Mouse (Mus musculus) liver, postnatal 0 days (tissue): Measurements from ENCODE around the gene D5Ertd579e. TPM values are rescaled to one million over a fixed set of nuclear protein-coding genes. Genes with fewer than 3 reads are reported as not detected.
"Not testable (repeated sequence)": the region's sequence is repeated elsewhere in the genome, so short reads cannot be mapped to it uniquely, and the experiment has no call there.

Experiments
- ATAC-seq: fragments of 200-750 bp; cut with Nextera tagmentation; 2 replicates; pipeline ENCODE4 v1.8.0; 2017; ENCODE audit warnings: mild to moderate bottlenecking, moderate library complexity
- DNase-seq: peaks from one replicate; pipeline ENCODE4 v3.0.0-alpha.2; 2016
- H3K27ac ChIP-seq: fragments of 300-500 bp; sonication (generic); 2 replicates; pipeline ENCODE4 v1.5.1; 2014; ENCODE audit warnings: antibody characterized with exemption, moderate library complexity, mild to moderate bottlenecking, low read depth
- H3K27me3 ChIP-seq: fragments of 300-500 bp; sonication (generic); 2 replicates; pipeline ENCODE4 v1.6.1; 2014; ENCODE audit warnings: low read length, control low read depth, mixed read lengths; ENCODE audit not compliant: insufficient read depth
- H3K36me3 ChIP-seq: fragments of 300-500 bp; sonication (generic); replicated peaks from 2 replicates; pipeline ENCODE4 v1.6.1; 2014; ENCODE audit warnings: mild to moderate bottlenecking, control low read depth, low read length, moderate library complexity, mixed read lengths; ENCODE audit not compliant: insufficient read depth
- H3K4me1 ChIP-seq: fragments of 300-500 bp; sonication (generic); 2 replicates; pipeline ENCODE4 v1.6.1; 2014; ENCODE audit warnings: antibody characterized with exemption, mild to moderate bottlenecking, control low read depth; ENCODE audit not compliant: insufficient read depth
- H3K4me2 ChIP-seq: fragments of 300-500 bp; sonication (generic); 2 replicates; pipeline ENCODE4 v1.6.1; 2014; ENCODE audit warnings: low read depth, mild to moderate bottlenecking, low read length, moderate library complexity, mixed read lengths
- H3K4me3 ChIP-seq: fragments of 300-500 bp; sonication (generic); 2 replicates; pipeline ENCODE4 v1.5.1; 2014; ENCODE audit warnings: low read depth, low read length
- H3K9ac ChIP-seq: fragments of 300-500 bp; sonication (generic); replicated peaks from 2 replicates; pipeline ENCODE4 v1.6.1; 2014; ENCODE audit warnings: mild to moderate bottlenecking, moderate library complexity
- H3K9me3 ChIP-seq: fragments of 300-500 bp; sonication (generic); 2 replicates; pipeline ENCODE4 v1.6.1; 2016; ENCODE audit warnings: mild to moderate bottlenecking, control low read depth, low read length, mixed read lengths
- CTCF ChIP-seq: sonication (generic); IDR thresholded peaks from 2 replicates; pipeline ENCODE4 v1.5.1; 2016; ENCODE audit warnings: antibody characterized with exemption, low read depth
- EP300 ChIP-seq: IDR thresholded peaks from 2 replicates; pipeline ENCODE4 v1.6.1; 2016; ENCODE audit warnings: antibody characterized with exemption, low read depth, mild to moderate bottlenecking
- WGBS: fragments of 180-500 bp; shearing (Covaris S2); extraction: QIAGEN DNeasy Blood & Tissue Kit; methylation state at CpG from one replicate; pipeline ENCODE4 v1.1.7; 2014; ENCODE audit not compliant: insufficient replicate concordance; 5-methylcytosine and 5-hydroxymethylcytosine counted together
- polyA plus RNA-seq: library from polyadenylated mRNA; unstranded; fragments of >200 nt; fragmentation: Nextera tagmentation; extraction: Ambion mirVana; gene quantifications from 2 replicates; pipeline ENCODE4 v1.2.1, GENCODE M21; 2015

D5Ertd579e gene
- polyA plus RNA-seq, 1 experiment from 2014 or later: 18.5 TPM

DNA sequence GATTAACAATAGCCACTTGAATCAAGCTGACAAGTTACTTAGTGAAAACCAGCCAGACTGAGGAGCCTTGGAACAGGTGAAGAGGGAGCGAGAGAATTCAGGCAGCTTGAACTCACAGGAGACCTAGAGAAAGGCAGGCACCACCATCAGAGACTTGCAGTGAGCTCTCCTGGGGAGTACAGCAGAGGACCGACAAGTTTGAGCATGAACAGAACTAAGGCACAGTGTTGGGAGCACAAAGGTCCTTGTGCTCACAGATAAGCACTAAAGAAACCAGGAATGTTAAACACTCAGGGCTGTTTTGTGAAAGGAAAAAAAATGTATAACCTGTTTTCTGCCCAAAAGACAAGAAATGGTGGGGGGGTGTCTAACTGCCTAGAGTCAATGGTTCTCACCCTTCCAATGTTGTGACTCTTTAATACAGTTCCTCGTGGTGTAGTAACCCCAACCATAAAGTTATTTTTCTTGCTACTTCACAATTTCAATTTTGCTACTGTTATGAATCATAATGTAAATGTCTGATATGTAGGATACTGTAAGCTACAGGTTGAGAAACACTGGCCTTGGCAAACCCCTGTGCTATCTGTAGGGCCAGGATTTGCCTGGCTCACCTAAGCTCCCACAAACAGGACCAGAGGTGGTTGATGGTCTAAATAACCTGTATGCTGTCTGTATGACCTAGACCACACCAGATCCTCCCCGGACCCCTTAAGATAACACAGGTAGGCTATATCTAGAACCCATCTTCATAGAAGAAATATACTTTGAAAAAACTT is 21.0 kb downstream of the D5Ertd579e start:
- Histone ChIP-seq H3K36me3 (peaks cover 8% of the 10 kb centered on the region), H3K27me3 (no peaks in the 10 kb centered on the region), H3K9me3 (no peaks in the 10 kb centered on the region), H3K27ac (no peak overlapping the region; the same call in 1 of the 2 replicates), H3K9ac (no peak overlapping the region), H3K4me2 (no peak overlapping the region), H3K4me1 (peaks cover 15% of the 10 kb centered on the region), H3K4me3 (no peak overlapping the region)
- no peak for TF ChIP-seq CTCF
- TF ChIP-seq EP300: no peak
- ATAC-seq (no peak), DNase-seq (no peak)
- WGBS: 80% methylated on average over 4 of the region's 4 CpGs

DNA sequence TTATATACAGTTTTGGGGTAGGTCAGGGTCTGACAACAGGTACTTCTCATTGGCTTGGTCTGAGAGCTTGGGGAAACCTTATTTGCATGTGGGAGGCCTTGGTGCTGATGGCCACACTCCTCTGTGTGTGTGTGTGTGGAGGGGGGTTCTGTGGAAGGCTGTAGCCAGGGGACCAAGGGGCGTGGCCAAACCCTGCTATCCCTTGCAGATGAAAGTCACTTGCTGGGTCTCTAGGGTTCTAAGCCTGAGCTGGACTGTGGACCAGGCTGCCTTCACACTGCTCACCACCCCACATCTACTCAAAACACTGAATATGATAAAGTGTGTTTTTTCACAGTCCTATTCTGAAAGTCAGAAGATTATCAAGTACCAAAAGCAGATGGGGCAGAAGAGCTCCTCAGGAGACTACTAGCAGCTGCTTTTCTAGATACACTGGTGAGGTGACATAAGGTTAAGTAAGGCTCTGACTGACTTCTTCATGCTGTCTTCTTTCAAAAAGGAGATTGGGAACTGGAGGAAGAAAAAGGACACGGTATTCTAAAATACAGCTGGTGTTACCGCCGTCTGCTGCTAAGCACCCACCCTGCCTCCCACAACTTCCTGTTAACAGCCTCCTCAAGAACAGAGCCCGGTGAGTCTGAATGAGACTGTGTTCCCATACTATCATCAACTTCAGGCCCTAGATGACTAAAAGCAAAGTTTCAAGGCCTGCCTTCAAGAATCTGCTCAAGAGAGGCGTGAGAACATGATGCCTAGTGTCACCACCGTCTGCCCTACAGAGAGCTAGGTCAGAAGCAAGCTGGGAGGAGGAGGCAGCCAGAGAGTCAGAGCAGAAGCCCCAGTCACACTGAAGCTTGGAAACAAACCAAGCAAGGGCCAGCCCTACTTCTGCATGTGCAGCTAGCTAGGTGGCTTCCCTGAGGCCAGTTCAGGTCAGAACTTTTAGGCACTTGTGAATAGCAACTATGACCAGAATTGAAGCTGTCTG is 26.5 kb downstream of the D5Ertd579e start:
- H3K27me3 ChIP-seq: no peaks in the 10 kb centered on the region
- TF ChIP-seq EP300 (no peak), CTCF (no peak)
- no peaks in the 10 kb centered on the region for H3K9me3 ChIP-seq
- 26% methylated on average over 7 of the region's 7 CpGs for WGBS
- no peaks in the 10 kb centered on the region for H3K4me1 ChIP-seq
- H3K9ac ChIP-seq: no peak overlapping the region
- H3K27ac ChIP-seq: no peak overlapping the region
- H3K36me3 ChIP-seq: peaks cover 20% of the 10 kb centered on the region
- no peak overlapping the region for H3K4me2 ChIP-seq
- no peak for DNase-seq
- no peak overlapping the region for H3K4me3 ChIP-seq
- ATAC-seq: no peak

DNA sequence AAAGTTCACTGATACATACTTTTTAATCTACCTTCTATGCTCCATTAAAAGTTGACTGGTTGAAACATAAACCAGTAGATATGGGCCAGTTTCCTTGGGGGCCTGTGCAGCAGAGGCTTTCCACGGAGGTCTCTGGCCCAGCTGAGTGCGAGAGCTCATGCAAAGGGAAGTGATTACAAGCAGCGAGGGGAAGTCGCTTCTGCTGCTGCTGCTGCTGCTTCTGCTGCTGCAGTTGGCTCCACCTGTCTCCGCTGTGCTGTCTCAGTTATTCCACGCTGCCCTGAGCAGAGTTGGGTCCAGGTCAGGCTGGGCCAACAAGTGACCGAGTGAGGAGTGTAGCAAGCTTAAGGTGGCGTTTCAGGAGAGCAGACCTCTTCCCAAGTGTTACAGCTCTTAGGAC is 27.3 kb downstream of the D5Ertd579e start:
- Histone ChIP-seq H3K9me3 (no peaks in the 10 kb centered on the region), H3K4me2 (no peak overlapping the region), H3K9ac (no peak overlapping the region), H3K27me3 (no peaks in the 10 kb centered on the region), H3K4me1 (no peaks in the 10 kb centered on the region), H3K4me3 (no peak overlapping the region), H3K36me3 (peaks cover 20% of the 10 kb centered on the region), H3K27ac (no peak overlapping the region)
- TF ChIP-seq EP300 (no peak), CTCF (no peak)
- DNase-seq (no peak), ATAC-seq (no peak)
- WGBS: 59% methylated on average over 8 of the region's 8 CpGs

DNA sequence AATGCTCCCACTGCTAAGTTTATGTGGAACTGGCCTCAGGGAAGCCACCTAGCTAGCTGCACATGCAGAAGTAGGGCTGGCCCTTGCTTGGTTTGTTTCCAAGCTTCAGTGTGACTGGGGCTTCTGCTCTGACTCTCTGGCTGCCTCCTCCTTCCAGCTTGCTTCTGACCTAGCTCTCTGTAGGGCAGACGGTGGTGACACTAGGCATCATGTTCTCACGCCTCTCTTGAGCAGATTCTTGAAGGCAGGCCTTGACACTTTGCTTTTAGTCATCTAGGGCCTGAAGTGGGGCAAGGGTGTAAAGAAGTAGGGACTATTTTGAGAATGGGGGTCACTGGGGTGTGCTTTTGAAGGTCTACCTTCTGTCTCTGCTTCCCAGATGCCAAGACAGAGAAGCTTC is 27.8 kb downstream of the D5Ertd579e start:
- H3K4me3 ChIP-seq, H3K27ac ChIP-seq, ATAC-seq, H3K27me3 ChIP-seq, H3K9ac ChIP-seq, H3K4me1 ChIP-seq, H3K4me2 ChIP-seq, DNase-seq, H3K9me3 ChIP-seq: not testable (repeated sequence)
- peaks cover 20% of the 10 kb centered on the region for H3K36me3 ChIP-seq
- 85% methylated on average over 2 of the region's 2 CpGs for whole genome bisulfite sequencing

DNA sequence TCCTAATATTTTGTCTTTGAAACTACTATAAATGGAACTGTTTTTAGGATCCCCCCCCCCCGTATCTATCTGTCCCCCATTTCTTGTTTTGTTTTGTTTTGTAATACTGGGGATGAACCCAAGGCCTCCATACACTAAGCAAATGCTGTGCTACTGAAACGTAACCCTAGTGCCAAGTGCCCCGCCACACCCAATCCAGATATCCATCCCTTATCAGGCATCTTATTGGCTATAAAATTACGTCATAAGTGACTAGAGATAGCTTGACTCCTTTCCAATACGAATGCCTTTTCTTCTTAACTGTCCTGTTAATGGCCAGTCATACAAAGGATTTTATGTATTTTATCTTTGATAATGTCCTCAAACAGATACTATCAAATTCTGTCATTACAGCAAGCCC is 28.7 kb downstream of the D5Ertd579e start:
- no peak for ATAC-seq
- H3K27me3 ChIP-seq: no peaks in the 10 kb centered on the region
- WGBS: 76% methylated on average over 5 of the region's 5 CpGs
- TF ChIP-seq CTCF (no peak), EP300 (no peak)
- H3K4me2 ChIP-seq: no peak overlapping the region
- no peaks in the 10 kb centered on the region for H3K9me3 ChIP-seq
- no peak overlapping the region for H3K27ac ChIP-seq
- no peak for DNase-seq
- no peaks in the 10 kb centered on the region for H3K4me1 ChIP-seq
- H3K36me3 ChIP-seq: peaks cover 17% of the 10 kb centered on the region; the same call in 1 of the 2 replicates
- H3K4me3 ChIP-seq: no peak overlapping the region
- H3K9ac ChIP-seq: no peak overlapping the region

DNA sequence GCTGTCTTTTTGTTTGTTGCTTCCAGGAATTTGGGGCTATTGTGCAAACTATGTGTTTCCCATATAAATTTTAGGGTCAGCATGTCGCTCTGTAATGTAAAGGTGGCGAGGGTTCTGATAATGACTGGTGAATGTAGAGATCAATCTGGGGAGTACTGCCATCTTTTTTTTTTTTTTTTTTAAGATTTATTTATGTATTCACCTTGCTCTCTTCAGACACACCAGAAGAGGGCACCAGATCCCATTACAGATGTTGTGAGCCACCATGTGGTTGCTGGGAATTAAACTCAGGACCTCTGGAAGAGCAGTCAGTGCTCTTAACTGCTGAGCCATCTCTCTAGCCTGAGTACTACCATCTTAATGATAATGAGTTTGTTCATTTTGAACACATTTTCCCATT is 29.1 kb downstream of the D5Ertd579e start:
- not testable (repeated sequence) for ATAC-seq, H3K4me2 ChIP-seq, DNase-seq, H3K27ac ChIP-seq, H3K27me3 ChIP-seq, H3K4me1 ChIP-seq, H3K4me3 ChIP-seq, H3K9me3 ChIP-seq, H3K9ac ChIP-seq
- WGBS: 94% methylated on average over 2 of the region's 2 CpGs
- peak; percentile 16; the same call in 1 of the 2 replicates for TF ChIP-seq CTCF
- H3K36me3 ChIP-seq: peaks cover 17% of the 10 kb centered on the region; the same call in 1 of the 2 replicates
